Mouse (Mus musculus) monocyte, adult 2 months (primary cell): Measurements from ENCODE around the gene Ly6g6d.
A peak's percentile ranks its signal among the peaks of the same experiment; 100 is the strongest.

Experiments
- DNase-seq, 2 experiments: peaks; one replicate each; pipeline ENCODE4 v3.0.0; 2022; ENCODE audit warnings: low spot score in 2 of 2, low read depth in 1 of 2

Ly6g6d gene

GRCm38 (mm10) chr17:35024691-35025488 lies 53.0 kb downstream of the Ly6g6d start:
- no peak for DNase-seq

GRCm38 (mm10) chr17:35024261-35024660 lies 53.6 kb downstream of the Ly6g6d start:
- no peak for DNase-seq

- peak; percentile 40 to 56 for DNase-seq
Measured at GRCm38 (mm10) chr17:35023756-35024155, 54.1 kb downstream of the Ly6g6d start.

- no peak for DNase-seq
Measured at GRCm38 (mm10) chr17:35023221-35023620, 54.6 kb downstream of the Ly6g6d start.

- DNase-seq, result no peak
Measured at GRCm38 (mm10) chr17:35022541-35023060, 55.3 kb downstream of the Ly6g6d start.

- no peak for DNase-seq
Measured at GRCm38 (mm10) chr17:35021842-35022477, 55.9 kb downstream of the Ly6g6d start.
